Mouse (Mus musculus) liver, adult (tissue): Measurements from ENCODE around the gene Tekt1.

Experiments used
- GATA4 ChIP-seq: IDR thresholded peaks from 2 replicates; pipeline ENCODE4 v1.6.1; 2014; ENCODE audit warnings: mild to moderate bottlenecking, low read length; ENCODE audit not compliant: insufficient replicate concordance

Gene Tekt1

DNA sequence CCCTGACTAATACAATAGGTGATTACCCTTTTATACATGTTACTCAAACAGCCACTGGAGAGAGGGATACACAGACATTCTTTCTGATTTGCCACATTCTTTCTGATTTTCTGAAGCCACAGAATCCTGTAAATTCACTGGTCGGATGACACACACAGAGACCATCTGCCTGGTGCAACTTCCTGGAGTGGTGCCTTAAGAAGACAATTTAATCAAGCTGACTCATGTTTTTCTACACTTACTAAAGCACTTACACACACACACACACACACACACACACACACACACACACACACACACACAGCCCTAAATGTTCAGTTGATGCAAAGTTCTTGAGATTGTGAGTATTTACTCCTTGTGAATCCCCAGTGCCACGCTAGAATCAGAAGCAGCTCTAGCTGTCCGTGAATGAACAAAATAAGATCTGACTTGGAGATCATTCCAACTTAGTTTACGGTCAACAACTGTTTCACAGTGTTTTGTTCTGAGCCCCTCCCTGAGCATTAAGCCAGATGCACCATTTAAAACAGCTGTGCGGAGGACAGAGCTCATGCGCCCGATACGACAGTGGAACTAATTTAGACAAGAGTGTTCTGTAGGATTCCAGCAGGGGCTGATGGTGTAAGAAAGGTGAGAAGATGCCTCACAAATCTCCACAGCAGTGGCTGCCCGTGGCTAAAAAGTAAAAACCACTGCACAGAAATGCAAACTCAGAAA, 29.1 kb downstream of the Tekt1 start:
- TF ChIP-seq GATA4, result no peak

DNA sequence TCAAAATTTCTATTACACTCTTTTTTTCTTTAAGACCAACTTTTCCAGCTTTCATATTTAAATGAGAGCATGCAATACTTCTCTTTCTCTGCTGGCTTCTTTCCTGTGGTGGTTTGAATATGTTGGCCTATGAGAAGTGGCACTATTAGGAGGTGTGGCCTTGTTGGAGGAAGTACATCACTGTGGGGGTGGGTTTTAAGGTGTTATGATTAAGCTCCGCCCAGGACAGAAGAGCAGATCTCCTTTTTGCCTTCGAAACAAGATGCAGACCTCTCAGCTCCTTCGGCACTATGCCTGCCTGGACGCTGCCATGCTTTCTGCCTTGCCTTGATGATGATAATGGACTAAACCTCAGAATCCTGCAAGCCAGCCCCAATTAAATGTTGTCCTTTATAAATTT, 36.5 kb downstream of the Tekt1 start:
- no peak for TF ChIP-seq GATA4

DNA sequence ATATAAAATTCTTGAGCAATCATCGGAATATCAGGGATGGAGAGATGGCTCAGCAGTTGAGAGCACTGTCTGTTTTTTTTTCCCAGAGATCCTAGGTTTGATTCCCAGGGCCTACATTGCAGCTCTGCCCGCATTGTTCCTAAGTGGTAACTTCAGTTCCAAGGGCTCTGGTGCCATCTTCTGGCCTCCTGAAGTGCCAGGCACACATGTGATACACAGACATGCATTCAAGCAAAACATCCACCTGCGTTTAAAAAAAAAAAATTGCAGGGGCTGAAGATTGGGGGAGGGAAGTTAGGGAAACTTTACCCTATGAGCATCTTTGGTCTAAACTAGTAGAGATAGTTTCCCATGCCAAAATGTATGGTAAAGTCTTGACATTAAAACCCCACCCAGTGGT, 37.8 kb downstream of the Tekt1 start:
- no peak for TF ChIP-seq GATA4

DNA sequence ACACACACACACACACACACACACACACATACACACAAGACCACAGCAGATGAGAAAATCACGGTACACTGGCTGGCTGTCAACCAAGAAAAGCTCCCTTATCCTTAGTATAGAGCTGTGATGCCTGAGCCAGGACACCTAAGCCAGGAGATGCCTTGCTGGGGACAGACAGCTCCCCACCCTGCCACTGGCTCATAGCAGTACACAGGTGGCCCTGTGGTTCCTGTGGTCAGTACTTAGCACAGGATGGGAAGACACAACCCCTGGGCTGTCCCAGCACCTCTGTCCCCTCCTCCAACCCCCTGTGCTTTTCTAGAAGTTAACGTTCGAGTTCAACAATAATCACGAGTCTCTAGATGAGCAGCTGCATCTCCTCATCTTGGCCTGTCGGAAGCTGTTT, 44.2 kb downstream of the Tekt1 start:
- no peak for TF ChIP-seq GATA4

DNA sequence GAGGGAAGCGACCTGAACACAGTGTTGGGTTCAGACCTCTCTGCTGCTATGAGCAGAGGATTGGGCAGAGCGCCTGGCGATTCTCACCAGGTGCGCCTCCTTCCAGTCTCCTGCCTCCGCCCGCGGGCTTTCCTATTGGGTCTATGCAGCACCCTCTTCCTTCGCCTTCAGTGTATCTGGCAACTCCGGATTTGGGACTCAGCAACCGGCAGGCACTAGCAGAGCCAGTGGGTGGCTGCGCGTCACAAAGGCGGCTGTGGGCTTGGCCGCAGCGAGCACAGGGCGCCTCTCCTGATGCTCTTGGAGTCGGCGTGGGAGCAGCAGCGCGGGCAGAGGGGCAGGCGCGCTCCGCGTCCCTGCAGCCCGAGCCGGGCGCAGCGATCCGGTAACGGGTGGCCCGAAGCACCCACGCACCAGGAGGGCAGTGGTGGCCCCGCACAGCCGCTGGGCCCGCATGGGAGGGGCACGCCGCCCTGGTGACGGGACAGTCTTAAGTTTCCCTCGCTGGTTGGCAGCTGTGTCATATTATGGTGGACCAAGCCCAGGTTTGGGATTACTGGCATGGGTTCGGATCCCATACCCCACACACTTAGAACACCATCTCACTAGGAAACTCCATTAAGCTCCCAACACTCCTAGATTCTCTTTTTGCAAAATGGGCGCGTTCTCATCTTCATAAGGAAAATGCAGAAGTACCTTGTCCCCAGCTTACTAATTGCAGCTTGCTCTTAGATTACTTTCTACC, 47.9 kb downstream of the Tekt1 start, which contains the start of gene Fbxo39:
Fbxo39 (plus strand) TSS at position 294 of the 745 bp plus-strand sequence.
- no peak for TF ChIP-seq GATA4

DNA sequence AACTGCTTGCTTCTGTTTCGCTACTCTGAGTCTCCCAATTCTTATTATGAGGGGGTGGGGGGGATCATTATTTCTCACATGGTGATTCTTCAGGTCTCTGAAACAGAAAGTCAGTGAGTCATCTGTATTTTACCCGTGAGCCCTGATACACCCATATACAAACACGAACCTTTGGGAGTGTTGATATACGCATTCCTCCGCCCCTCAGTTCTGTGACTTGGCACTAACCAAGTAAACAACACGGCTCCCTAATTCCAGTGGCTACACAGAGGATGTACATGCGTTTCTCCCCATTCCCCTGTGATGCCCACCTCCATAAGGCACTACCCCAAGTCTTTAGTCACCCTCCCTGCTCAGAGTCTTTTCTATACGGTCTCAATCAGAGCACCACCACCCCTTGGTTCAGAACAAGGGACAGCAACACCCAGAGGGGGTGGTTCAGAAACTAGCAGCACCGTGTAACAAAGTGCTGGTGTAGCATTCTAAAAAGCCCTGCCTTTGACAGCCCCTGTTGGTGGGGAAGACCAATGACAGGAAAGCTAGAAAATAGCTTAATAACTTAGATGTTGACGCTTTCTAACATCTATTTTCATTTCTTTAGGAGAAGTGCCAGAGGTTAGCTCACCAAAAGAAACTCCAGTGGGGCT, 50.8 kb downstream of the Tekt1 start:
- TF ChIP-seq GATA4, result no peak

DNA sequence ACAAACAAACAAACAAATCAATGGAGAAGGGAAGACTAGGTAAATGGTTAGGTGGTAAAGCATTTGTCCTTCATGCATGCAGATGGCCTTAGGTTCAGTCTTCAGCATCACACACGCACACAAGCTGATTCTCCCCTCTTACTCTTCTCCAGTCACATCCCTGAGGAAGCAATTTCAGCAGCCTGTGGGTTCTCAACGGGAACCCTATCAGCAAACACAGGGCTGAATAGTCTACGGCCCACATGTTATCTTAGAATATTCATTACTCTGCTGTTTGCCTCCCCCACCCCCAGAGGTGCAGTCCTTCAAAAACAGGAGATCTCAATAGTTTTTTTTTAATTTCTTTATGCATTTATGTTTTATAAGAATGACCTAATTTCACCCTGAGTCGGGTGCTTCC, 51.8 kb downstream of the Tekt1 start:
- TF ChIP-seq GATA4, result no peak

DNA sequence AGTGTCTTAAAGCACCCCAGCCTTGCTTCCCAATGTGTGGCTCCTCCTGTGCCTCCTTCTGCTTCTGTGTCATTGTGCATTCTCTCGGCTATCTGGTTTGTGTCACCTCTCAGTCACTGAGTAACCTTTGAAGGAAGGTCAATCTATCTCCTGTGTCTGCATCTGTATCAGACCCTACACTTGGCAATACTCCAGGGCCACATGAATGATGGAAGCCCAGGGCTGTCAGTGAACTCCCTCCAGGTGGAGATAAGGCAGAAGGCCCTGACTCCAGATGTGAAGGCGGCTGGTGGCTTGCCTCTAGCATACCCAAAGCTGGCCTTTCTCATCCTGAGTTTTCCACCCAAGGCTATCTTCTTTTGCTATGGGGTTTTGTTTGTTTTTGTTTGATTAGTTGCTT, 53.3 kb downstream of the Tekt1 start:
- TF ChIP-seq GATA4, result no peak

DNA sequence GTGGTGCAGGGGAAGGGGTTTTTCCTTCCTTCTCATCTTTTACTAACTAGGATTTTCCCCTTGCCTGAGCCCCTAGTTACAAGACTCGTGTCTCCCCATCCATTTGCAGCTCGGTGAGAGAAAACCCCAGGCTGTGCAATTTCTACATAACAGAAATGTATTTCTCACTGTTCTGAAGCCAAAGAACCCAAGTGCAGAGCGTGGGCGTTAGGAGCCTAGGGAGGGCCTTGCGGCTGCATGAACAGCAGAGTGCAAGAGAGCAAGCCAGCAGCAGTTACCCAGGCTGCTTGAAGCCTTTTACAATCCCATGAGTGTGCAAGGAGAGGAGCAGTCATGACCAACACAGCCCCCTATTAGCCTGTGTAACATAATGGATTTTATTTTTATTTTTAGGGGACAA, 54.8 kb downstream of the Tekt1 start:
- TF ChIP-seq GATA4, result no peak

DNA sequence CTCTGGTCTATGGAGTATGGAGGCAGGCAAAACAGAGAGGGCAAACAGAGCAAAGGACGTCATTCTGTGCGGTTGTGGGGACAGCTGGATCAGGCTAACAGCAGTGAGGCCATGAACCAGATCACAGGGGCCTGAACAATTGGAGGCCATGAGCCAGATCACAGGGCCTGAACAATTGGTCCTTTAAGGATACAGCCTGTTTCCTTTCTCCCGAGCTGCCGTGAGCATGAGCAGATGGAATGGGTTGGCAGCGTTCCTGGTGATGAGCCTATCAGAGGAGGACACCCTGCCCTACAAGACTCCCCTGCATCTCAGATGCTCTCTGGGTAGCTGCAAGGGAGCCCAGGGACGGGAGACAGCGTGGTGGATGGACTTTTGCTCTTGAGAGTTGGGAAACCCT, 60.0 kb downstream of the Tekt1 start:
- TF ChIP-seq GATA4, result no peak

DNA sequence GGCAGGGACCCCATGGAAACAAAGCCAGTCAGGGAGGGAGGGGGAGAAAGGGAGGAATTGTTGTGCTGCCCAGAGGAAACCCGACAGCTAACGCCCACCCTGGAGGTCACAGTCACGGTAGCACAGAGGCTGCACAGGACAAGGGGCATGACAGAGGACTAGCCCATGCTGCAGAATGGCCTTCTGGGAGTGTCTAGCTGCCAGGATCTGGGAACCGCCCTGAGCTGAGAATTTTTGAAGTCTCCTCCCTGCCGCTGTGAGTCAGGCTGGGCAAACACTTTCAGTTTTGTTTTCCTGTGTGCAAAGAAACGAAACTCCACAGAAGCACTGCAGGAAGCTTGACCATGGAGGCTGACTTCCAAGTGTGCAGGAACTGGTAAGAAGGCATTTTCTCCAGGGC, 60.9 kb downstream of the Tekt1 start, which contains the start of gene Xaf1:
Xaf1 (plus strand) TSS at position 296 of the 400 bp plus-strand sequence.
- no peak for TF ChIP-seq GATA4
